Mouse (Mus musculus) neural tube, embryonic 11.5 days (tissue): ENCODE measurements at regions not wholly inside any gene's neighbourhood (a gene's known extent, or its start where the extent isn't known, plus 50 kb on each side); places are given as distances from the start of the nearest gene placed in this dataset.

Source experiments
- ATAC-seq: fragments of 200-750 bp; cut with Nextera tagmentation; 2 replicates; pipeline ENCODE4 v1.8.0; 2017; ENCODE audit warnings: moderate number of reproducible peaks, mild to moderate bottlenecking, moderate TSS enrichment, moderate library complexity; ENCODE audit not compliant: insufficient read depth, low FRiP score, low TSS enrichment
- DNase-seq: peaks from one replicate; pipeline ENCODE4 v3.0.0-alpha.2; 2015; ENCODE audit warnings: low spot score
- H3K27ac ChIP-seq: fragments of 300-500 bp; sonication (generic); 2 replicates; pipeline ENCODE4 v1.5.1; 2014; ENCODE audit warnings: low read depth, mild to moderate bottlenecking, low read length
- H3K27me3 ChIP-seq: fragments of 300-500 bp; sonication (generic); 2 replicates; pipeline ENCODE4 v1.6.1; 2014; ENCODE audit warnings: mild to moderate bottlenecking, low read length, mixed read lengths; ENCODE audit not compliant: control insufficient read depth, insufficient read depth
- H3K36me3 ChIP-seq: fragments of 300-500 bp; sonication (generic); 2 replicates; pipeline ENCODE4 v1.6.1; 2014; ENCODE audit warnings: mild to moderate bottlenecking, low read length, moderate library complexity, mixed read lengths; ENCODE audit not compliant: control insufficient read depth, insufficient read depth
- H3K4me1 ChIP-seq: fragments of 300-500 bp; sonication (generic); 2 replicates; pipeline ENCODE4 v1.6.1; 2014; ENCODE audit warnings: low read length, mixed read lengths; ENCODE audit not compliant: control insufficient read depth, insufficient read depth
- H3K4me2 ChIP-seq: fragments of 300-500 bp; sonication (generic); 2 replicates; pipeline ENCODE4 v1.6.1; 2014; ENCODE audit warnings: low read depth, mild to moderate bottlenecking, moderate library complexity
- H3K4me3 ChIP-seq: fragments of 300-500 bp; sonication (generic); 2 replicates; pipeline ENCODE4 v1.5.1; 2014; ENCODE audit warnings: low read depth, low read length
- H3K9ac ChIP-seq: fragments of 300-500 bp; sonication (generic); 2 replicates; pipeline ENCODE4 v1.6.1; 2014; ENCODE audit warnings: mild to moderate bottlenecking, low read length
- H3K9me3 ChIP-seq: fragments of 300-500 bp; sonication (generic); 2 replicates; pipeline ENCODE4 v1.6.1; 2016; ENCODE audit warnings: low read length; ENCODE audit not compliant: control insufficient read depth
- WGBS: fragments of 180-500 bp; shearing (Covaris S2); extraction: QIAGEN DNeasy Blood & Tissue Kit; methylation state at CpG from one replicate; pipeline ENCODE4 v1.1.7; 2014; 5-methylcytosine and 5-hydroxymethylcytosine counted together

DNA sequence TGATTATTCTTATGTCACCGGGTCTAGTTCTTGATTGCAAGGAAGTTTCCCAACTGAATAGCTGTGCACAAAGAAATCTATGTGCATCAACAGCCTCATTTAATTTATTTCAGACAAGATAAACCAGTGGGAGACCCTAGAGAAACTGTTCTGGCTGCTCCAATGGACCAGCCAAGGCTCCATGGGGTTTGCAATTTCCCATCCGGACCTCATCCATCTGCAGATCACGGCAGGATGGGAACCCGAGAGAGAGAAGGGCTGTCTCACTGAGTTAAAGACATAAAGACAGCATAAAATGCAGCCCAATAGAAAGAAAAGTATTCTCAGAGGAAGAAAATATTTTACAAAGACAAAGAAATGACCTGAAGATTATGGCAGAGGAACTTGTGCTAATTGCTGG, 458.5 kb upstream of the Cdh10 start:
- no peaks in the 10 kb centered on the region for H3K4me1 ChIP-seq

DNA sequence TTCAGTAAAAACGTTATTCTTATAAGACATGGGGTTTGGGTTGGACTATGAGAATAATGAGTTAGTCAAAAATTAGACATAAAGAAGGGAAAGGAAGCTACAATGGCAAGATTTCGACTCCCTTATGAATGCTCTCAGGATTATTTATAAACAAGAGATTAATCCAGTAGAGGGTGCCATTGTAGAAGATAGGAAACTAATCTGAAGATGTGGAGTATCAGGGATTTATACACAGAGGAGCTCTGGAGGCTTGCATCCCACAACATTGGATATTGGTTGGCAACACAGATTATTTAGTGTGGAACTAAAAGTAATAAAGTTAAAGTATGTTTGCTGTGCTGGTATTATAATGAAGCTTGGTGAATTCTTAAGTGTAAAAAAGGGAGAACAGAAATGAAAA, 419.0 kb upstream of the Cdh10 start:
- no peak overlapping the region for H3K27ac ChIP-seq
- H3K4me2 ChIP-seq, result no peak overlapping the region
- DNase-seq (no peak), ATAC-seq (no peak)
- 61% methylated on average over 2 of the region's 2 CpGs for WGBS
- no peaks in the 10 kb centered on the region for H3K27me3 ChIP-seq
- H3K9me3 ChIP-seq, result no peaks in the 10 kb centered on the region
- H3K4me3 ChIP-seq, result no peak overlapping the region
- no peak overlapping the region for H3K9ac ChIP-seq
- no peaks in the 10 kb centered on the region for H3K36me3 ChIP-seq
- H3K4me1 ChIP-seq, result no peaks in the 10 kb centered on the region

More for the DNA sequence above, 458.5 kb upstream of the Cdh10 start:
- Histone ChIP-seq H3K9ac (no peak overlapping the region), H3K27me3 (no peaks in the 10 kb centered on the region), H3K27ac (no peak overlapping the region), H3K4me3 (no peak overlapping the region), H3K36me3 (no peaks in the 10 kb centered on the region), H3K4me2 (no peak overlapping the region), H3K9me3 (no peaks in the 10 kb centered on the region)
- DNase-seq (no peak), ATAC-seq (no peak)
- 89% methylated on average over 4 of the region's 4 CpGs for WGBS

DNA sequence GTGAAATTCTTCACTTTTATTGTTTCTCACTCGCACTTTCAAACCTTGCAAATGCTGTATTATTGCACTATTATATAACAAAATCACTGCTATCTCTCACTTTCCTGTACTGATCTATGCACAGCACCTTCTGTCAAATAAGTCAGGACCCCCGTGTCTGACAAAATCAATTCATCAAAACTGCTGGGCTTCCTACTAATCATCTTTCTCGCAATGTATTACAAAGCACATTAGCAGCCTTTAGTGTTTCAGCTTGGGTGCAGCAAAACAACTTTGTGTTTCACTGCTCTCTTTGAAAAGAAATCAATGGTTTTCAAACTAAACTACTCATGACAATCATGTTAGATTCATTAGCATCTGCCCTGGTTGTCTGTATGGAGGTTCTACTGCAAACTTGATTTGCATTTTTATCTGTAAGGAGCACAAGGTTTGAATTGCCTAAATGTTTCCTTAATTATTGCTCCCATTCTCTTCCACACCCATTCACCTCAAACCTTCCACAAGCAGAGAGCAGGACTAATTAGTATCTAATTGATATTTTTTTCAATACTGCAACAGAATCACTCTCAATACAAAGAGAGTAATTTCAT, 418.4 kb upstream of the Cdh10 start:
- DNase-seq (no peak), ATAC-seq (no peak)
- no peaks in the 10 kb centered on the region for H3K36me3 ChIP-seq
- WGBS, result 74% methylated on average over 3 of the region's 3 CpGs
- no peaks in the 10 kb centered on the region for H3K4me1 ChIP-seq
- H3K9ac ChIP-seq, result no peak overlapping the region
- no peak overlapping the region for H3K4me3 ChIP-seq
- no peaks in the 10 kb centered on the region for H3K9me3 ChIP-seq
- H3K4me2 ChIP-seq, result no peak overlapping the region
- no peaks in the 10 kb centered on the region for H3K27me3 ChIP-seq
- H3K27ac ChIP-seq, result no peak overlapping the region

DNA sequence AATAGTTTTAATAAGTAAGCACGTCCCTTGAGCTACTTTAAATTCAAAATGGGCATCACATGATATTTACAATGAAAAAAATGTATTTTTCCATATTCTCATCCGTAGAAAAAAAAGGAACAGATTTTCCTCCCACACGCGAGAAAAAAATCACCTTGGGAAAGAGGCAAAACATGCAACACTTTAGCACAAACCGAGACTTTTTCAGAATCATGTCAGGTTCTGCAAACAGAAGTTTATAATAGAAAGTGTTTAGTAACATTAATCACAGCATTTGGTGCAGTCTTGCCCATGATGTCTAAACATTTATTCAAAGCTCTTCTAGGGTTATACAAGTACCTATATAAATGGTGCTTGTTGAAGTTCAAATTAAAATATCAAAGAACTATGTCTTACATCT, 386.0 kb upstream of the Cdh10 start:
- ATAC-seq, result no peak

DNA sequence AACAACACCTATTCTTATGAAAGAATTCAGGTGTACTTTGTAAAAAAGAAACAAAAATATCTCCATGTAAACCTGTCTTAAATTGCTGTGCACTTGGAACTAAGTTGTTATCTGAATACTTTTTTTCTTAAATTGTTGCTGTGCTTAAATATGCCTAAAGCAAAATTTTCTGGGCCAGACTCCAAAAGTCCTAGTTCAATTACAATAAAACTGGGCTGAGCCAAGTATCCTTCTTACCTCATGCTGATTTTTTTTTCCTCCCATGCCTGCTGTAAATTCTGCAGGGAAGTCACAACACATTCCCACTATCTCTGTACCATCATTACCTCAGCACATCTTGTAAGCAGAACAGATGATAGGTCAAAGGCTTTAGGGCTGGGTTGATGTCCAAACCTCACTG, 364.9 kb upstream of the Cdh10 start:
- ATAC-seq (no peak), DNase-seq (no peak)
- Histone ChIP-seq H3K36me3 (no peaks in the 10 kb centered on the region), H3K4me3 (no peak overlapping the region), H3K27ac (no peak overlapping the region), H3K9me3 (no peaks in the 10 kb centered on the region), H3K4me1 (no peaks in the 10 kb centered on the region), H3K27me3 (no peaks in the 10 kb centered on the region), H3K4me2 (no peak overlapping the region), H3K9ac (no peak overlapping the region)

More for the DNA sequence above, 386.0 kb upstream of the Cdh10 start:
- no peak overlapping the region for H3K4me2 ChIP-seq
- no peaks in the 10 kb centered on the region for H3K36me3 ChIP-seq
- 92% methylated on average over 5 of the region's 5 CpGs for WGBS
- no peak for DNase-seq
- no peaks in the 10 kb centered on the region for H3K9me3 ChIP-seq
- H3K4me1 ChIP-seq, result no peaks in the 10 kb centered on the region
- no peak overlapping the region for H3K9ac ChIP-seq
- no peak overlapping the region for H3K4me3 ChIP-seq
- no peak overlapping the region for H3K27ac ChIP-seq
- H3K27me3 ChIP-seq, result no peaks in the 10 kb centered on the region

DNA sequence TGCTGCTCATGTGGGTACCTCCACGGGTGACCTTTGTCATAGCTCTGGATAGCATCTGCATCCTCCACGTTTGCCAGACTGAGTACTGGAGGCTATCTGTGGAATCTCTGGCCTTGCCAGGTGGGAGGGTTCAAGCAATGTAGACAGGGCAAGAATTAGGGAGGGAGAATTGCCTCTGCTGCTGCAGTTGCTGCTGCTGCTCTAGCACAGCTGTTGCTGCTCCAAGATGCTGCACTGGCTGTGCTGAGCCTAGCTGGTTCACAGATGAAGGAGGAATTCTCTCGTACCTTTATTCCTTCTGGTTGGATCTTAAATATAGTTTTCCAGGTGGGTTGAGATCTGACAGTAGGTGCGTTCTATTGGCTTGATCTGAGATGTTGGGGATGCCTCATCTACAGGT, 336.4 kb upstream of the Cdh10 start:
- 76% methylated on average over 4 of the region's 4 CpGs for WGBS
- DNase-seq, result no peak
- Histone ChIP-seq H3K27me3 (no peaks in the 10 kb centered on the region), H3K9me3 (no peaks in the 10 kb centered on the region), H3K4me2 (no peak overlapping the region), H3K4me3 (no peak overlapping the region), H3K4me1 (no peaks in the 10 kb centered on the region), H3K27ac (no peak overlapping the region), H3K36me3 (no peaks in the 10 kb centered on the region), H3K9ac (no peak overlapping the region)
- no peak for ATAC-seq

DNA sequence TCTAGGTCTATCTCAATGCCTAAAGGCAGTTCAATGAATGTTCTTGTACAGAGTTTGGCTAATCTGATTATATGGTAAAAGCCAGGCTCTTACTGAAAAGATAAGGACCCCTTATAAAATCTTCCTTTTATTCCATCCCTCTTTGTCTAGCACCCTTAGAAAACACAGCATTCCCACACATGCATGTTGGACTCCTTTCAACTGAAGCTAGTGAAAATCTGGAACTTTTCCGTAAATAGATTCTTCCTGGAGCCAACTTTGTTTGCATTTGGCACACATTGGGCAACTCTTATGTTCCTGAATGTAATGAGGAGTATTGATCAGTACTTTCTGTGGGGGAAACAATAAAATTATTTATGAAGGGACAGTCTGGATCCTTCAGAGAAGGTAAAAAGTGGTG, 307.1 kb upstream of the Cdh10 start:
- Histone ChIP-seq H3K9ac (no peak overlapping the region), H3K27ac (no peak overlapping the region), H3K27me3 (no peaks in the 10 kb centered on the region), H3K4me3 (no peak overlapping the region), H3K4me2 (no peak overlapping the region), H3K36me3 (no peaks in the 10 kb centered on the region), H3K4me1 (no peaks in the 10 kb centered on the region), H3K9me3 (no peaks in the 10 kb centered on the region)
- DNase-seq (no peak), ATAC-seq (no peak)
- 87% methylated on average over 1 of the region's 1 CpGs for WGBS

DNA sequence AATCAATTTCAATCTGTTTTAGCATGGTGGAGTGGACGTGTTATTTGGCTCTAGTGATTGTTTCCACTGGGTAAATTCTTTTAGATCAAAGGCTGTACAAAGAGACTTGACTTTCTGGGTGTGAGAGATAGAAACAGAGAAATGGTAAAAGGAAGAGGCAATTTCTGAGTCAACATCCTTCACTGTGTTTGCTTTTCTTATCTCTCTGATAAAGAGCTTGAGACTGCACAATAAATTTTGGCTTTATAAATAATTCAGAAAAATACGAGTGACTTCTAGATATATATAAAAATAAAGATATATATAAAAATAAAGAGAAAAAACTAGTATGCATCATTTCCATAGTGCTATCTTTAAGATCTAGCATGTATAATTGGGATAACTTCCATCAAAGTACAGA, 301.0 kb upstream of the Cdh10 start:
- Histone ChIP-seq H3K4me3 (no peak overlapping the region), H3K27ac (no peak overlapping the region), H3K4me2 (no peak overlapping the region), H3K9ac (no peak overlapping the region), H3K36me3 (no peaks in the 10 kb centered on the region), H3K27me3 (no peaks in the 10 kb centered on the region), H3K9me3 (no peaks in the 10 kb centered on the region), H3K4me1 (no peaks in the 10 kb centered on the region)
- WGBS, result 79% methylated on average over 2 of the region's 2 CpGs
- DNase-seq (no peak), ATAC-seq (no peak)

DNA sequence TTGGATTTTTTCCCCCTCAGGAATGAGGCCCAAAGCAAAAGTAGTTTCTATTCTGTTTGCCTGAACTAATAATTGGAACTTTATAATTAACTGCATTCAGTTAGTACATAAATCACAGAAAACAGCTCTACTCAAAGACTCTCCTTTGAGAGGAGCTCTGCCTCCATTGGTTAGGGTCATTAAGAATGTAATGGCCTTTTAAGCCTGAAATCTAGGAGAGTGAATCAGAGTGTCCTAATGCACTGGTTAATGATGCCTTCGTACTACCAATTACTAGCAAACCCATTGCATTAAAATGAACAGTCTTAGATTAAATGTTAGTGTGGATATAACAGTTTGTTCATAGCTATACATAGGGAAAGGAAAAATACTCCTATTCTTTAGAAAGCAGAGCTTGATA, 262.3 kb upstream of the Cdh10 start:
- Histone ChIP-seq H3K27ac (no peak overlapping the region), H3K9me3 (no peaks in the 10 kb centered on the region), H3K4me3 (no peak overlapping the region), H3K4me2 (no peak overlapping the region), H3K36me3 (no peaks in the 10 kb centered on the region), H3K9ac (no peak overlapping the region), H3K27me3 (no peaks in the 10 kb centered on the region), H3K4me1 (no peaks in the 10 kb centered on the region)
- DNase-seq, result no peak
- WGBS, result 53% methylated on average over 1 of the region's 1 CpGs
- ATAC-seq, result peak; percentile 60; the same call in 1 of the 2 replicates
